Mouse (Mus musculus) forebrain, embryonic 13.5 days (tissue): ENCODE results near the gene 4933430I17Rik. TPM values are rescaled to one million over a fixed set of nuclear protein-coding genes. Genes with fewer than 3 reads are reported as not detected.

Experiments
- ATAC-seq: fragments of 200-750 bp; cut with Nextera tagmentation; 2 replicates; pipeline ENCODE4 v1.8.0; 2017
- H3K27ac ChIP-seq: fragments of 300-500 bp; sonication (generic); 2 replicates; pipeline ENCODE4 v1.5.1; 2015; ENCODE audit warnings: inconsistent platforms, mild to moderate bottlenecking, moderate library complexity
- H3K27me3 ChIP-seq: fragments of 300-500 bp; sonication (generic); 2 replicates; pipeline ENCODE4 v1.6.1; 2015; ENCODE audit warnings: mild to moderate bottlenecking, inconsistent platforms
- H3K36me3 ChIP-seq: fragments of 300-500 bp; sonication (generic); 2 replicates; pipeline ENCODE4 v1.6.1; 2015; ENCODE audit warnings: mild to moderate bottlenecking, inconsistent platforms; ENCODE audit not compliant: poor library complexity, severe bottlenecking
- H3K4me1 ChIP-seq: fragments of 300-500 bp; sonication (generic); 2 replicates; pipeline ENCODE4 v1.6.1; 2015; ENCODE audit warnings: inconsistent platforms
- H3K4me2 ChIP-seq: fragments of 300-500 bp; sonication (generic); 2 replicates; pipeline ENCODE4 v1.6.1; 2015; ENCODE audit warnings: inconsistent platforms, mild to moderate bottlenecking, moderate library complexity
- H3K4me3 ChIP-seq: fragments of 300-500 bp; sonication (generic); 2 replicates; pipeline ENCODE4 v1.5.1; 2015; ENCODE audit warnings: mild to moderate bottlenecking, inconsistent platforms
- H3K9ac ChIP-seq: fragments of 300-500 bp; sonication (generic); 2 replicates; pipeline ENCODE4 v1.6.1; 2015; ENCODE audit warnings: mild to moderate bottlenecking, inconsistent platforms
- H3K9me3 ChIP-seq: fragments of 300-500 bp; sonication (generic); replicated peaks from 2 replicates; pipeline ENCODE4 v1.6.1; 2016; ENCODE audit warnings: inconsistent platforms
- WGBS: fragments of 180-500 bp; shearing (Covaris S2); methylation state at CpG from one replicate; pipeline ENCODE4 v1.1.7; 2015; 5-methylcytosine and 5-hydroxymethylcytosine counted together
- polyA plus RNA-seq: library from polyadenylated mRNA; unstranded; fragments of >200 nt; fragmentation: Nextera tagmentation; extraction: Ambion mirVana; gene quantifications from 2 replicates; pipeline ENCODE4 v1.2.1, GENCODE M21; 2015

The 4933430I17Rik gene
- polyA plus RNA-seq, 1 experiment from 2014 or later = 0.80 TPM

- ATAC-seq = no peak
- Histone ChIP-seq H3K36me3 (peaks cover 68% of the 10 kb centered on the region), H3K27me3 (no peaks in the 10 kb centered on the region), H3K4me1 (no peaks in the 10 kb centered on the region), H3K4me2 (no peak overlapping the region), H3K9me3 (no peaks in the 10 kb centered on the region), H3K27ac (no peak overlapping the region), H3K9ac (no peak overlapping the region), H3K4me3 (no peak overlapping the region)
- 91% methylated on average over 5 of the region's 5 CpGs for WGBS
These were observed 16.3 kb upstream of the 4933430I17Rik start for GRCm38 (mm10) chr4:62508839-62509238.

DNA sequence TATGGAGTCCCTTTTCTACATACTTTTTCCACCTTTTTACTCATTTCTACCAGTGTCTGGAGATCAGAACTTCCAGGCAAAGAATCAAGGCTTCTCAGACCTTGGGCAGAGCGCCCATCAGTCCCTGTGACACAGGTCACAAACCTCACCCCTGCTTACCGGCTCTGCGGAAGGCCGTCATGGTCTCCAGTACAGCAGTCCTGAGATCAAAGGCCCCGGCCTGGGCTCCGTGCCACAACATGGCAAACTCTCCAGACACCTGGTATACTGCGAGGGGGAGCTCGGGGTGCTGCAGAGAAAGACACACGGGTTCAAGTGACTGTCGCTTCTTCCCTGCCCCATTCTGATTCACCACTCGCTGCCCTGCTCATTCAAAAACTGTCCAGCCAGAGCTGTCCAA is 15.2 kb upstream of the 4933430I17Rik start:
- Histone ChIP-seq H3K36me3 (peaks cover 70% of the 10 kb centered on the region), H3K4me1 (no peaks in the 10 kb centered on the region), H3K27ac (no peak overlapping the region), H3K9me3 (no peaks in the 10 kb centered on the region), H3K4me2 (no peak overlapping the region), H3K9ac (no peak overlapping the region), H3K27me3 (no peaks in the 10 kb centered on the region), H3K4me3 (no peak overlapping the region)
- ATAC-seq = no peak
- WGBS = 93% methylated on average over 11 of the region's 11 CpGs

GRCm38 (mm10) chr4:62513998-62514506 is 11.1 kb upstream of the 4933430I17Rik start:
- ATAC-seq = no peak
- no peaks in the 10 kb centered on the region for H3K9me3 ChIP-seq
- no peak overlapping the region for H3K4me2 ChIP-seq
- H3K9ac ChIP-seq = no peak overlapping the region
- H3K27ac ChIP-seq = peak overlapping the region; percentile 25; the same call in 1 of the 2 replicates
- H3K27me3 ChIP-seq = no peaks in the 10 kb centered on the region
- H3K36me3 ChIP-seq = peaks cover 48% of the 10 kb centered on the region
- no peak overlapping the region for H3K4me3 ChIP-seq
- 58% methylated on average over 11 of the region's 11 CpGs for WGBS
- H3K4me1 ChIP-seq = peaks cover 11% of the 10 kb centered on the region

- WGBS = 90% methylated on average over 7 of the region's 7 CpGs
- Histone ChIP-seq H3K4me1 (peaks cover 13% of the 10 kb centered on the region), H3K4me2 (no peak overlapping the region), H3K4me3 (no peak overlapping the region), H3K36me3 (peaks cover 39% of the 10 kb centered on the region), H3K9ac (no peak overlapping the region), H3K27ac (no peak overlapping the region), H3K9me3 (no peaks in the 10 kb centered on the region), H3K27me3 (no peaks in the 10 kb centered on the region)
- no peak for ATAC-seq
These were observed 10.2 kb upstream of the 4933430I17Rik start for GRCm38 (mm10) chr4:62514995-62515394.

DNA sequence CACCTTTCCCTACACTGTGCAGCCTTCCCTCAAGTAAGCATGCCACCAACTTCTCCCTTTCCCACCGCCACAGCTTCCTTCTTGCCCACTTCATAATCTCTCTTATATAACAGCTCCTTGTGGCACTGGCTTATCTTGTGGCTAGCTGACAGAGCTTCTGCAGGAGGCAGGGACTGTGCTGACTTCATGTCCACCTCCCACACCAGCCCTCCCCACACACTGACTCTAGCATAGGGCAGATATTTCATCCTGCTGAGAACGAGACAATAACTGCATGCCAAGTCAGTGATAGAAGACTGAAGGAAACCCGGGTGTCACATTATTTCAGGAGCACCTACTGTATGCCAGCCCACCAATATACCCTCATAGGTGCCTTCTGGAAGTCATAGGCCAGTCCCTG is 9.7 kb upstream of the 4933430I17Rik start:
- Histone ChIP-seq H3K9ac (no peak overlapping the region), H3K27ac (no peak overlapping the region), H3K4me1 (peaks cover 18% of the 10 kb centered on the region), H3K4me2 (no peak overlapping the region), H3K27me3 (no peaks in the 10 kb centered on the region), H3K36me3 (peaks cover 34% of the 10 kb centered on the region), H3K4me3 (no peak overlapping the region), H3K9me3 (no peaks in the 10 kb centered on the region)
- no peak for ATAC-seq
- 86% methylated on average over 3 of the region's 3 CpGs for WGBS

GRCm38 (mm10) chr4:62516079-62516478 is 9.1 kb upstream of the 4933430I17Rik start:
- H3K4me1 ChIP-seq = peaks cover 19% of the 10 kb centered on the region
- H3K36me3 ChIP-seq = peaks cover 28% of the 10 kb centered on the region
- H3K27me3 ChIP-seq = no peaks in the 10 kb centered on the region
- ATAC-seq = no peak
- no peak overlapping the region for H3K27ac ChIP-seq
- H3K4me3 ChIP-seq = no peak overlapping the region
- H3K9me3 ChIP-seq = no peaks in the 10 kb centered on the region
- 0 out of 2 replicates have a peak overlapping the region, but pooled peaks have one; percentile 5 for H3K9ac ChIP-seq
- no peak overlapping the region for H3K4me2 ChIP-seq
- WGBS = 50% methylated on average over 2 of the region's 2 CpGs

GRCm38 (mm10) chr4:62516579-62516978 is 8.6 kb upstream of the 4933430I17Rik start:
- no peaks in the 10 kb centered on the region for H3K9me3 ChIP-seq
- H3K4me3 ChIP-seq = no peak overlapping the region
- H3K36me3 ChIP-seq = peaks cover 23% of the 10 kb centered on the region
- no peak overlapping the region for H3K27ac ChIP-seq
- H3K4me2 ChIP-seq = no peak overlapping the region
- peaks cover 19% of the 10 kb centered on the region for H3K4me1 ChIP-seq
- WGBS = 88% methylated on average over 1 of the region's 1 CpGs
- no peaks in the 10 kb centered on the region for H3K27me3 ChIP-seq
- no peak for ATAC-seq
- H3K9ac ChIP-seq = no peak overlapping the region

- no peak overlapping the region for H3K4me3 ChIP-seq
- peaks cover 19% of the 10 kb centered on the region for H3K4me1 ChIP-seq
- H3K27ac ChIP-seq = no peak overlapping the region
- no peaks in the 10 kb centered on the region for H3K9me3 ChIP-seq
- peaks cover 18% of the 10 kb centered on the region for H3K36me3 ChIP-seq
- no peak overlapping the region for H3K4me2 ChIP-seq
- 90% methylated on average over 8 of the region's 8 CpGs for WGBS
- no peak overlapping the region for H3K9ac ChIP-seq
- H3K27me3 ChIP-seq = no peaks in the 10 kb centered on the region
- ATAC-seq = no peak
These were observed 8.1 kb upstream of the 4933430I17Rik start for GRCm38 (mm10) chr4:62517046-62517445.

GRCm38 (mm10) chr4:62517538-62518415 is 7.4 kb upstream of the 4933430I17Rik start:
- Histone ChIP-seq H3K4me2 (peak overlapping the region; percentile 75), H3K27ac (peak overlapping the region; percentile 25; the same call in 1 of the 2 replicates), H3K4me1 (peaks cover 19% of the 10 kb centered on the region), H3K36me3 (peaks cover 14% of the 10 kb centered on the region), H3K9ac (peak overlapping the region; percentile 85), H3K4me3 (no peak overlapping the region; the same call in 1 of the 2 replicates), H3K27me3 (no peaks in the 10 kb centered on the region), H3K9me3 (no peaks in the 10 kb centered on the region)
- 84% methylated on average over 10 of the region's 10 CpGs for WGBS
- ATAC-seq = no peak

- Histone ChIP-seq H3K27ac (peak overlapping the region; percentile 25; the same call in 1 of the 2 replicates), H3K36me3 (peaks cover 13% of the 10 kb centered on the region), H3K4me1 (peaks cover 20% of the 10 kb centered on the region), H3K9ac (peak overlapping the region; percentile 85), H3K4me2 (peak overlapping the region; percentile 75), H3K9me3 (no peaks in the 10 kb centered on the region), H3K27me3 (no peaks in the 10 kb centered on the region), H3K4me3 (peak overlapping the region; percentile 76)
- ATAC-seq = no peak
- WGBS = 53% methylated on average over 13 of the region's 13 CpGs
These were observed 6.6 kb upstream of the 4933430I17Rik start for GRCm38 (mm10) chr4:62518416-62519121.

DNA sequence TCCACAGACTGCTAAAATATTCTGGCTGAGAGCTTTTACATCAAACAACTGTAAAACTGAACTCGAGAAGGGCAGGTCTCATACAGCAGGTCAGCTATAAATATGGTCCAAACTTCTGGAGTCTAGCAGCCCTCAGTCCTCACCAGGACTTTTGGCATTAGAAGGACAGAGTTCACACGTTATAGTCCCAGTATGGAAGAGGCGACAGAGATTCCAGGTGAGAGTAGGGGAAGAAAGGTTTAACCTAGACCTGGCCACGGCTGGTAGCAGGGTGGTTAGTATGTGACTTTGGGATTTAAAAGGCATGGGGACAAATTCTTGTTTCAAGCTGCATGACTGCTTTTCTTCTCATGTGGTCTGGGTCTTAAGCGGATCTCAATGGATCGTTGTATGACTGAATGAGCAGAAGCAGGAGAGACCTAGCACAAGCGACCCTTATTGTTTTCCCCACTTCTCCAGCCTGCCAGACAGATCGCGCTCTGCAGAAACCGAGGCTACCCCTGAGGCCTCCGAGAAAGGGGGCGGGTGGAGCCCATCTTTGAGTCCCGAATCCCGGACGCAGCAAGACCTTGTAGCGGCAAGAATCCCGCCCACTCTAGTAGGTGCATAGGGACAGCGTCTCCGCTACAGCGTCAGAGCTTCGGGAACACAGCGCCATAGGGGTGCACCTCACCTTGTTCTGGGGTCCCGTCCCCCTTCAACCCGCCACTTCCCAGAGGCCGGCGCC is 5.9 kb upstream of the 4933430I17Rik start:
- WGBS = 2% methylated on average over 26 of the region's 26 CpGs
- H3K4me3 ChIP-seq = peak overlapping the region; percentile 76
- H3K9me3 ChIP-seq = no peaks in the 10 kb centered on the region
- peaks cover 27% of the 10 kb centered on the region for H3K4me1 ChIP-seq
- ATAC-seq = peak; percentile 78; the same call in 1 of the 2 replicates
- no peaks in the 10 kb centered on the region for H3K27me3 ChIP-seq
- H3K36me3 ChIP-seq = peaks cover 12% of the 10 kb centered on the region; the same call in 1 of the 2 replicates
- peak overlapping the region; percentile 75 for H3K4me2 ChIP-seq
- peak overlapping the region; percentile 74 for H3K27ac ChIP-seq
- peak overlapping the region; percentile 85 for H3K9ac ChIP-seq
